Mouse (Mus musculus) kidney, adult 8-10 months (tissue): ENCODE data around the gene Meis1.

Source experiments
- DNase-seq, 2 experiments: peaks; one replicate each; pipeline ENCODE4 v3.0.0; 2022

The Meis1 gene

DNA sequence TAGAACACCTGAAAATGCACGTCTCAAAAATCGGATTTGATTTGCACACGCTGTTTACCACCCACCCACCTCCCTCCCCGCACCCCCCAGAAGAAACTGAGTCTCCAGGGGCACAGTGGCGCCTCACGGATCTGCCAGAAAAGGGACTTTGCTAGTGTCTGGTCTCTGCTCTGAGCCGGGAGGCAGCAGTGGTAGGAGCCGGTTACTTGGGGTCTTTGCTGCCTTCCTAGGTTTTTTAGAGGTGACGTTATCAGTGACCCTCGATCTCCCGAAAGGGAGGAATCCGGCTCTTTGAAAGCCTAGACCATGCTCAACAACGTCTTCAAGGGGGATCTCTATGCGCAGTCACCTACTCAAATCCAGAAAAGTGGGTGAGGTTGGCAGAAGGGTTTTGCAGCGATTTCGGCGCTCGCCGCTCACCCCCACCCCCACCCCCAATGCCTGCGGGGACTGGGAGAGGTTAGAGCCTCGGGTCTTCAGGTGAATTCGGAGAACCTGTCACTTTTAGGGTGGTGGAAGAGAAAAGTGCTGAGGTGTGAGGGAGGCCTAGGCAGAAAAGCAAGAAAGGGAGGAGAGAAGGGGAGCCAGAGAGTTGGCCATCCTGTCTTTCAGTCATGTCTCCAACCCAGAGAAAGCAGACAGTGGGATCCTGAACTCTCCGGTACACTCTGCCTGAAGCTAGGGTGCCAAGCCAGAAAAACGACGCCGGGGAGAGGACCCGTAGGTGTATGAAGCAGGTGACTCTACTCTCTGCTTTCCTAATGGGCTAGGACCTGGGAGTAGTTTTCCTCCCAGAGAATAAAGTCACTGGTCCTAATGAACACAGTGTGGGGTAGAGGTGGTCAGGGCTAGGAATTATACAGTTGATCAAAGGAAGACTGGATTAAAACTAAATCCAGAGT, 143.5 kb downstream of the Meis1 start:
- DNase-seq, result no peak

DNA sequence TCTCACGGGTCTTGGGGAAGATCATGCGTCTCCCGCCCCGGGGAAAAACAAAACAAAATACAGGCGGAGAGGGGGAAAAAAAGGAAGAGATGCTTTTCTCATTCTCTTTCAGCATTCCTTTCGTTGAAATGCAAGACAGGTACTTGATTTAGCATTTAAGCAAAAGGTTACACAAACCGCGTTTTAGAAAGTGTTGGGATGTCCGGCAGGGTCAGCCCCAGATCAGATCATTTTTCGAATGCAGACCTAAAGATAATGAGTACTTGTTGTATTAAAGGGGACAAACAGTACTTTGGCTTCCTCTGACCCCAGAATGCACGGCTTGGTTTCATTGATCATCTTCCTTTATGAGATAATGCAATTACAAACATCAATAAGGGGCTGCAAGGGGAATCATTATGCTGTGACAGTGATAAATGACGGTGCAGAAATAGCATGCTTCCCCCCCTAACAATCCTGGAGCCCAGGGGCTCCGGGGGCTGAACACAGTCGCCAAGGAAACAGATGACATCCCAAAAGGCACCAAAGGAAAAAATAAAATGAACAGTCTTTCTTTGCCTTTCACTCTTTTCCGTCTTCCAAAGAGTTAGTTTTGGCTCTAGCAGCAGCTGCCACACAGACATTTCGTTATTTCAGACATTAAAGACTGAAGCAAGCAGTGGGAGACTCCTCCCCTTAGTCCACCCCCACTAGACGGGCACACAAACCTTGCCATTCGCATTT, 144.3 kb downstream of the Meis1 start:
- no peak for DNase-seq

- DNase-seq, result no peak
These were observed 145.1 kb downstream of the Meis1 start for GRCm38 (mm10) chr11:18873451-18874277.

- DNase-seq, result no peak
These were observed 146.0 kb downstream of the Meis1 start for GRCm38 (mm10) chr11:18872793-18873192.

GRCm38 (mm10) chr11:18872118-18872751, 146.6 kb downstream of the Meis1 start:
- DNase-seq, result no peak

DNA sequence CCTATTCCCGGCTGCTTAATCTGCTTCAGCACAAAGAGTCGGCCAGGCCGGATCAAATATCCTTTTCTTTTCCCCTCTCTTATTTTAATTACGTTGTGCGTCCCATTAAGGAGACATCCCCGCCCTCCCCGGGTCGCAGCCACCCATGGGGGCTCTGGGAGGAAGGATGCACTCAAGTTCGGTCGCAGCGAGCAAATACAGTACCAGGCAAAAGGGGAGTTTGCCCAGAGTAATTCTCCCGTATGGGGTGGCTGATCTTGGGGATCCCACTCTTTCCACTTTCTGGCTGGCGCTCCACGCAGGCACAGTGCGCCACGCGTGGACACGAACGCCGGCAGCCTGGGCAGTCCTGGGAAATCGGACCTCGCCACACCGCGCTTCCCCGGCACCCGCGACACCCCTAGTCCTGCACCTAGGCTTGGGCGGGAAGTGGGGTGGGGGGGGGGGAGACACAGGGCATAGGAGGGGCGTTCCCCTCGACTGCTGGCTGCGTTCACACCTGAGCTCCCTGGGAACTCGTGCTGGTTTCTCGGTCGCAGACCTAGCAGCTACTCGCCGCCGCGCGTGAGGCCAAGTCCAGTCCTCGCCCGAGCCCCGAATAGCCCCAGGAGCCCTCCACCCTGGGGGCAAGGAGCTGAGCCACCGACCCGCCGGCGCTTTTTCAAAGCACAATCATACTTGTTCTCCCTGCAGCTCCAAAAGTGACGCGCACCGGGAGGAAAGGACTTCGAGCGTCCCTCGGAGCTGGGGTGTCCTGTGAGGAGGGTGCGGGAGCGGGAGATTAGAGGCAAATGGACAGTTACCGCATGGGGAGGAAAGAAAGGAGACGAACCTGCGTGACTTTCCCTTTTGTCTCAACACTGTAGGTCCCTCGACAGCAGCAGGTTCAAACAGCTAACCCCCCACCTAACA, 147.4 kb downstream of the Meis1 start:
- no peak for DNase-seq

DNA sequence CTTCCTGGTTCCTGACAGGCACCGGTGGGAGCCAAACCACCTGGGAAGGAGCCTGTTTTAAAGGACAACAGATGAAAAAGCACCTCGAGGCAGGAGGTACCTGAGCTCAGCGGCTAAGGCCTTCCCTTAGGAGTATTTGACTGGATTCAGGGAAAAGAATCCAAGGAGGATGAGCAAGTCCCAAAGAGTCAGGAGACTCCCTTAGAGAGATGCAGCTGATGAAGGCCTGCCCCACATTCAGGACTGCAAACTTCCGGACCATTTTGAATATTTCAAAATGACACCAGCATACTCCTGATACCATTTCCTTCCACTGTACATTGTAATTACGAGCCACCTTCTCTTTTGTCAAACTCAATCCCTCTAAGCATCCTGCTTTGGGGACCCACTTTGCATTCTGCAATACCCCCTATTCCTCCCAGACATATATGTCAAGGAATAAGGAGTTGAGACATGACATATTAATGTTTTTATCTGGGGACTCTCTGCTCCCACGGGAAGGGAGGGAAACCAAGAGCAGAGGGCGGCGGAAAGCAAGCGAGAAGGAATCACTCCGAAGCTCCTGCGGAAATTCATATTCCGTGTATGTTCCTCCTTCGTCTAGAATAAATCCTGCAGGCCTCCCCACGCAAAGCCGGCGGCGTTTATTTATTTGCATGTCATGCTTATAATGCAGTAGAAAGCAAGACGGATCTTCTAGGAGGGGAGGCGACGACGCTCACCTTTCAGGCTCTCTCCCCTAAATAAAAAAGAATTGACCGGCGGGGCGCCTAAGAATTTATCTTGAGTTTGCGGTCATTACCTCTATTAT, 148.5 kb downstream of the Meis1 start:
- DNase-seq, result no peak

GRCm38 (mm10) chr11:18869429-18869969, 149.3 kb downstream of the Meis1 start:
- no peak for DNase-seq

- DNase-seq, result no peak
These were observed 151.1 kb downstream of the Meis1 start for GRCm38 (mm10) chr11:18867665-18868064.

- DNase-seq, result no peak
These were observed 152.5 kb downstream of the Meis1 start for GRCm38 (mm10) chr11:18866198-18866836.

DNA sequence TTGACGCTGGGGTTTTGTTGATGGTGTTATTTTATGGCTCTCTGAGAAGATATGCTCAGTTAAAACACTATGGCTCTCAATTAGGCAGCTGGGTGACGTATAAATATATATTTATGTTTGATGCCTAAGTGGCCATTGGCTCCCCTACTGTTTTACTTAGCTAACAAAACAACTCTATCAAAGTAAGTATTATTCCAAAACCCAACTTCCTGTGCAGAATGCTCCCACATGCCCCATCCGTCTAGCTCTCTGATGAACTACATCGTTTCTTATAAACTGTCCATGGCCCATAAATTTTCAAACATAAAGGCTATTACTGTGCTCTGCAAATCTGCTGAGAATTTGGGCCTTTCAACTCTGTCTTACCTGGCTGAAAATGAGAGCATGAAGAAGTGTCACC, 168.0 kb downstream of the Meis1 start:
- no peak for DNase-seq

DNA sequence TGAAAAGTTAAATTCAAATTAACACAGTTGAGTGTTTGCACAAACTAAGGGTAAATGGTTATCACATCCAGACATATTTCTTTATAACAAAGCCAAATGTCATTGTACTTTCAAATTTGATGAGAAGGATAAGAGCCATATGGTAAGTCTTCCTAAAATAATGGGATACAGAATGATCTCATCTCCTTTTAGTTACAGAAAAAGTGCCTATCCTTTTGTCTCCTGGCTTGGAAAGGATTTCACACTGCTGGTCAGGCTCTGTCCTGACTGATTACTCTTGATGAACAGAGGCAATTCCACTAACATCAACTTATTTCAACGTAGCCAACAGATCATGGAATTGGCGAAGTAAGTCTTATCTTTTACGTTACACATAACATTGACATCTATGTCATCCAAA, 171.1 kb downstream of the Meis1 start:
- no peak for DNase-seq

- DNase-seq, result no peak
These were observed 172.3 kb downstream of the Meis1 start for GRCm38 (mm10) chr11:18846472-18846871.

DNA sequence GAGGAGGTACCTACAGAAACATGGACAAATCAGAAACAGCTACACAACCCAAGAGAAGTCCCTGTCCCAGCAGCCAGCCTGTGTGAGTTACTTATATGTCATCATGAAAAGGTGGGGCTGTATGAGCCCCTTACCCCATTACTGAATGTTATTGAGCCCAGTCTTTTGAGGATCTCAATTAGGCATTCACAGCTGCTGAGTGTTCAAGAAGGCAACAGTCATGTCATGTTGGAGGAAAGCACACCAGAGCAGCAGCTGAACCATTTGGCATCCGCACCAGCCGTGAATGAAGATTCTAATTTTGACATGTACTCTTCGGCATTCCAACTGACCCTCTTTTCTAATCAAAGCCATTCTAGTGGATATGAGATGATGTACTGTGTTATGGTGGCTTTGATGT, 172.9 kb downstream of the Meis1 start:
- DNase-seq, result no peak

DNA sequence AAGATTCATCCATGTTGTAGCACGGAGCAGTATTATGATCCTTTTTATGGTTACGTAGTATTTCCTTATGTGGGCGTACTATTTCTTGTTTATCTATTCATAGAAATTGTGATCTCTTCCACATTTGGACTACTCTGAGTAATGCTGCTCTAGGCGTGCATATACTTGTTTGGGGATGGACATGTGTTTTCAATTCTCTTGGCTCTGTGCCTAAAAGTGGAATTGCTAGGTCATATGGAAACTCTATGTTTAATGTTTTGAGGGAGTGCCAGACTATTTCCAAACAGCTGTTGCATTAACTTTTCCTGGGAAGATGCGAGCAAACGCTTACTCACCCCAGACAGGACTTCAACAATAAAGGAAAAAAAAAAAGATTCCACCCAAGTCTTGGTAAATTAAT, 173.3 kb downstream of the Meis1 start:
- no peak for DNase-seq

GRCm38 (mm10) chr11:18830087-18830486, 188.7 kb downstream of the Meis1 start:
- DNase-seq, result no peak
